Mouse (Mus musculus): ENCODE measurements around the gene Sypl. TPM values are rescaled to one million over a fixed set of nuclear protein-coding genes. Genes with fewer than 3 reads are reported as not detected.

The Sypl gene
- polyA plus RNA-seq, 1 experiment from 2014 or later: 172 TPM

DNA sequence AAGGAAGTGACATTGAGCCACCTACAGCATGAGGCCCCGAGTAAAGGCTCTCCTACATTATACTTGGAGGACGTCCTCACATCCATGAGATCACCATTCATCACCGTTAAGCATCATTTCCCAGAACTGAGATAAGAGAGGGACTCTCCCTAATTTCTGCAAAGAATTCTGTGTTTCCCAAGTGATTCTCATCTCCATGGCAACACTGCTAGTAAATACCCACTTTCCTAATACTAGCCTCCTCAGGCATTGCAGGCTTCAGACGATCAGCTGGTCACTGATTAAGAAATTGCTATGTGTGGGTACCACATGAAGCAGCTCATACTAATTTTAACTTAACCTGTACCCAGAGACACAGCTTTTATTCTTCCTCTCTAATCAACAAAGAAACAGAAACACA, 46.7 kb downstream of the Sypl start:
- DNase-seq (ENCODE audit: low spot score) (peak; percentile 7), ATAC-seq (ENCODE audit: low FRiP score, low TSS enrichment) (0 out of 2 replicates have a peak, but pooled peaks have one; percentile 24)
- H3K4me1 ChIP-seq (replicated peaks; ENCODE audit: control insufficient read depth, insufficient read depth): no peaks in the 10 kb centered on the region
- no peaks in the 10 kb centered on the region for H3K9me3 ChIP-seq (ENCODE audit: control insufficient read depth, low read length)
- H3K27ac ChIP-seq (replicated peaks): no peak overlapping the region
- H3K9ac ChIP-seq (ENCODE audit: low read length): no peak overlapping the region
- no peaks in the 10 kb centered on the region for H3K27me3 ChIP-seq (ENCODE audit: control insufficient read depth, insufficient read depth, low read length)
- no peak for TF ChIP-seq EP300 (optimal IDR thresholded peaks at IDR 0.05)
- TF ChIP-seq CTCF (IDR thresholded peaks at IDR 0.05; ENCODE audit: low read depth): no peak
- 57% methylated on average over 4 of the region's 4 CpGs for WGBS
- H3K36me3 ChIP-seq (ENCODE audit: control insufficient read depth, insufficient read depth, low read length): no peaks in the 10 kb centered on the region
- no peak overlapping the region for H3K4me3 ChIP-seq (ENCODE audit: low read depth, low read length)
- no peak overlapping the region for H3K4me2 ChIP-seq (replicated peaks; ENCODE audit: low read depth)

DNA sequence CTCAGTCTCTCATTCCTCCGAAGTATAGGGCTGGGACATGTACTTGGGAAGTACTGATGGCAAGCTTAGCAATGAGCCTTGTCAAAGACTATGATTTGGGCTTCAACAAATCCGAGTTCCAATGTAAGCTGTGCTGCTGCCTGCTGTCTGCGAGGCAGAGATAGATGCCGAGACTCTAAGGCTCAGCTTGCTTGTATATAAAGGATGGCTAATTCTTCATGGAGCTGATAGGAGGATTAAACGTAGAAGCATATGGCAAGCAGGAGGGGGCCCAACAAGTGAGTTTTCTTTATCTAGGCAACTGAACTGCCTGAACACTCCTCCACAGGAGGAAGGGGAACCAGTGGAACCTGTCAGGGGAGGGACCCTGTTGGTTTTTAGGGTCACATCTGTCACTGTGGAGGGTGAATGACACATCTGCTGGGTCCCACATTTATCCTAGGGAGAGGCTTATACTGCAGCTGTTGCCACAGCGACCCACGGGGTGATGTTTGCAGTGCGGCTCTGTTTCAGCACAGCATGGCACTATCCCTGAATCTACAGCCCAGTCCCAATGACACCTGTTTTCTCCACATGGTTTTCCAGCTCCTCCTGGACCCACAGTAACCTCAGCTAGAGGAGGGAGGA, 49.8 kb downstream of the Sypl start:
- Histone ChIP-seq H3K4me2 (replicated peaks; ENCODE audit: low read depth) (no peak overlapping the region), H3K36me3 (ENCODE audit: control insufficient read depth, insufficient read depth, low read length) (no peaks in the 10 kb centered on the region), H3K27me3 (ENCODE audit: control insufficient read depth, insufficient read depth, low read length) (no peaks in the 10 kb centered on the region), H3K9me3 (ENCODE audit: control insufficient read depth, low read length) (no peaks in the 10 kb centered on the region), H3K4me3 (ENCODE audit: low read depth, low read length) (no peak overlapping the region), H3K9ac (ENCODE audit: low read length) (no peak overlapping the region), H3K27ac (replicated peaks) (no peak overlapping the region), H3K4me1 (replicated peaks; ENCODE audit: control insufficient read depth, insufficient read depth) (peaks cover 2% of the 10 kb centered on the region; the same call in 1 of the 2 replicates)
- DNase-seq (ENCODE audit: low spot score) (no peak), ATAC-seq (ENCODE audit: low FRiP score, low TSS enrichment) (0 out of 2 replicates have a peak, but pooled peaks have one; percentile 1)
- TF ChIP-seq CTCF (IDR thresholded peaks at IDR 0.05; ENCODE audit: low read depth): no peak
- 37% methylated on average over 8 of the region's 8 CpGs for WGBS

DNA sequence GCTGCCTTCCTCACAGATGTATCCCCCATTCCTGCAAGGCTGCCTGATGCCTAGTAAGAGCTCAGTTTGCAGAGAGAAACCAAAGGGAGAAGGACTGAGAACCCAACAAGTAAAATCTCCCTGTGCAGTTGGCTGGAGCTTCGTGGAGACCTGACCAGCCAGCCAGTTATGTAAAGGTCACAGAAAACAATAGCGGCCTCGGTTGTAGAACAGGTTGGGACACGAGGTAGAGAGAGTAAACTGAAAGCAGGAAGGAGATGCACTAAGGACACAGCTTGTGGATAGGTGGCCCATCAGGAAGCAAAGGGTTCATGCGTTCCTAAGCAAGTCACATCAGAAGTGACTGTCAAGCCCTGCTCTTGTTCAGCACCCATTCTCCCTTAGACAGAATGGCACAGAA, 52.2 kb downstream of the Sypl start:
- no peaks in the 10 kb centered on the region for H3K36me3 ChIP-seq (ENCODE audit: control insufficient read depth, insufficient read depth, low read length)
- no peaks in the 10 kb centered on the region for H3K27me3 ChIP-seq (ENCODE audit: control insufficient read depth, insufficient read depth, low read length)
- H3K4me2 ChIP-seq (replicated peaks; ENCODE audit: low read depth): no peak overlapping the region
- H3K4me1 ChIP-seq (replicated peaks; ENCODE audit: control insufficient read depth, insufficient read depth): peaks cover 5% of the 10 kb centered on the region; the same call in 1 of the 2 replicates
- H3K9ac ChIP-seq (ENCODE audit: low read length): no peak overlapping the region
- DNase-seq (ENCODE audit: low spot score) (peak; percentile 32), ATAC-seq (ENCODE audit: low FRiP score, low TSS enrichment) (no peak)
- 49% methylated on average over 5 of the region's 5 CpGs for WGBS
- H3K27ac ChIP-seq (replicated peaks): no peak overlapping the region
- no peaks in the 10 kb centered on the region for H3K9me3 ChIP-seq (ENCODE audit: control insufficient read depth, low read length)
- no peak for TF ChIP-seq CTCF (IDR thresholded peaks at IDR 0.05; ENCODE audit: low read depth)
- no peak for TF ChIP-seq EP300 (optimal IDR thresholded peaks at IDR 0.05)
- H3K4me3 ChIP-seq (ENCODE audit: low read depth, low read length): no peak overlapping the region

DNA sequence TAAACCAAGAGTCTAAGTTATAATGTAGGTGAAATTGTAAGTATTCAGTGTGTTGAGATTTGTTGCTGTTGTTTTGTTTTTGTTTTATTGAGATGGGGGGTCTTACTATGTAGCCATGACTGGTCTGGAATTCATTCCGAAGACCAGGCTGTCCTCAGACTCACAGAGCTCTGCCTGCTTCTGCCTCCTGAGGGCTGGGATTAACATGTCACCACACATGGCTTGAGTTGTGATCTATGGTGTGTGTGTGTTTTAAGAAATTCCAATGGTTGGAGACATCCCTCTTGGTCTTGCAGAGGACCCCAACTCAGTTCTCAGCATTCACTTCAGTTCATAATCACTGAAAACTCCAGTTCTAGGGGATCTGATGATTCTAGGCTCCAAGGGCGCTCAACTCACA, 53.5 kb downstream of the Sypl start:
- no peak for ATAC-seq (ENCODE audit: low FRiP score, low TSS enrichment)
- Histone ChIP-seq H3K9me3 (ENCODE audit: control insufficient read depth, low read length) (no peaks in the 10 kb centered on the region), H3K4me1 (replicated peaks; ENCODE audit: control insufficient read depth, insufficient read depth) (peaks cover 5% of the 10 kb centered on the region; the same call in 1 of the 2 replicates), H3K4me3 (ENCODE audit: low read depth, low read length) (no peak overlapping the region), H3K27ac (replicated peaks) (no peak overlapping the region), H3K27me3 (ENCODE audit: control insufficient read depth, insufficient read depth, low read length) (no peaks in the 10 kb centered on the region), H3K4me2 (replicated peaks; ENCODE audit: low read depth) (no peak overlapping the region), H3K9ac (ENCODE audit: low read length) (no peak overlapping the region), H3K36me3 (ENCODE audit: control insufficient read depth, insufficient read depth, low read length) (no peaks in the 10 kb centered on the region)
- WGBS: 90% methylated on average over 2 of the region's 2 CpGs
- no peak for DNase-seq (ENCODE audit: low spot score)
- TF ChIP-seq EP300 (optimal IDR thresholded peaks at IDR 0.05) (no peak), CTCF (IDR thresholded peaks at IDR 0.05; ENCODE audit: low read depth) (no peak)

DNA sequence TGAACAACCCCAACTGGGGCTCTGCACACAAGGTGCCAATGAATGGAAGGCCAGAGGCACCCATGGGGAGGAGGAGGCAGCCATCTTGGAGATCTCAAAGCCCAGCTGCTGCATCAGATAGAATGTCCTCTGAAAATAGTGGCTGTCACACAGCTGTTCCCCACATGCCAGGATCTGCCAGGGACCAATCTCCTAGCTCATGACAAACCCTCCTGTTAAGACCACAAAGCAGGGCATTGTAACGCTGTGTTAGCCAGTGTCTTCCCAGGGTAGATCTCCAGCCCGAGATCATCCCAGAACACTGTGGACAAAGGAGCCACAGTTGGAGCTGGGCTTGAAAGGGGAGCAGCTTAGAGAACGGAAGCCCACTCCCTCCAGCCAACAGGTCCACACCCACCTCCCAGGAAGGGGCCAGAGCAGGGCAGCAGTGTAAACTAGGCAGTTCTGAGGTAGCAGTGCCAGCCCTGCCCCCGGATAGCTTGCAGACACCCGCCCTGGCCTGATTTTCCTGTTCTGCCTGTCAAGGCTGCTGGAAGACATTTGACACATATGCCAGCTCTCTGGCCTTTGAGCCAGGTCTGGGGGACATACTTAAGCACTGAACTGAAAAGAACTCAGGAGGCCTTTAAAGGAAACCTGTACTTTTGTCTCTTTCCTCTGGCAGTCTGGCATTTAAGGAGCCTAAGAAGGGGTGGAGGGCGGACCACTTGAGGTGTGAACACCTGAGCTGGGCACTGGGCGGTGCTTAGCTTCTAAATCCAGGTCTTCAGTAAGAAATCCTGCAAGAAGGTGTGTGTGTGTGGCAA, 54.8 kb downstream of the Sypl start:
- Histone ChIP-seq H3K4me3 (ENCODE audit: low read depth, low read length) (no peak overlapping the region), H3K4me2 (replicated peaks; ENCODE audit: low read depth) (peak overlapping the region; percentile 14; the same call in 1 of the 2 replicates), H3K9me3 (ENCODE audit: control insufficient read depth, low read length) (no peaks in the 10 kb centered on the region), H3K27me3 (ENCODE audit: control insufficient read depth, insufficient read depth, low read length) (no peaks in the 10 kb centered on the region), H3K27ac (replicated peaks) (peak overlapping the region; percentile 85), H3K9ac (ENCODE audit: low read length) (0 out of 2 replicates have a peak overlapping the region, but pooled peaks have one; percentile 38), H3K4me1 (replicated peaks; ENCODE audit: control insufficient read depth, insufficient read depth) (peaks cover 5% of the 10 kb centered on the region; the same call in 1 of the 2 replicates), H3K36me3 (ENCODE audit: control insufficient read depth, insufficient read depth, low read length) (no peaks in the 10 kb centered on the region)
- DNase-seq (ENCODE audit: low spot score) (peak; percentile 84), ATAC-seq (ENCODE audit: low FRiP score, low TSS enrichment) (peak; percentile 80)
- WGBS: 33% methylated on average over 7 of the region's 7 CpGs
- TF ChIP-seq EP300 (optimal IDR thresholded peaks at IDR 0.05): peak; percentile 93
- TF ChIP-seq CTCF (IDR thresholded peaks at IDR 0.05; ENCODE audit: low read depth): no peak
